Mouse (Mus musculus) MEL (cell line): ENCODE measurements at regions not wholly inside any gene's neighbourhood (a gene's known extent, or its start where the extent isn't known, plus 50 kb on each side); places are given as distances from the start of the nearest gene placed in this dataset.

ENCODE experiments used
- DNase-seq: peaks from one replicate; pipeline ENCODE4 v3.0.0; 2011; ENCODE audit warnings: low read depth, low spot score
- H3K27ac ChIP-seq: 2 replicates; pipeline ENCODE4 v1.5.1; 2012; ENCODE audit warnings: low read depth, mild to moderate bottlenecking, control low read depth, low read length, moderate library complexity; ENCODE audit not compliant: control insufficient read depth
- H3K27me3 ChIP-seq, 2 experiments: fragments of 150-350 bp in 1 of 2; sonication (generic) in 1 of 2; 2 replicates each; pipeline ENCODE4 v1.6.1; 2012; ENCODE audit warnings: low read length in 2 of 2, mild to moderate bottlenecking in 2 of 2, improper control_type of control experiment in 1 of 2, moderate library complexity in 1 of 2; ENCODE audit not compliant: insufficient read depth in 2 of 2, control insufficient read depth in 1 of 2
- H3K36me3 ChIP-seq, 2 experiments: 2 replicates each; pipeline ENCODE4 v1.6.1; 2012 to 2014; ENCODE audit warnings: low read length in 2 of 2, improper control_type of control experiment in 1 of 2, inconsistent platforms in 1 of 2, mild to moderate bottlenecking in 1 of 2; ENCODE audit not compliant: insufficient read depth in 2 of 2, control insufficient read depth in 1 of 2
- H3K4me1 ChIP-seq, 2 experiments: fragments of 150-350 bp in 1 of 2; sonication (generic) in 1 of 2; 2 replicates each; pipeline ENCODE4 v1.6.1; 2012; ENCODE audit warnings: low read length in 2 of 2, improper control_type of control experiment in 1 of 2, mild to moderate bottlenecking in 1 of 2; ENCODE audit not compliant: insufficient read depth in 2 of 2, control insufficient read depth in 1 of 2
- H3K4me3 ChIP-seq, 2 experiments: fragments of 150-350 bp in 1 of 2; sonication (generic) in 1 of 2; 2 replicates each; pipeline ENCODE4 v1.5.1; 2012; ENCODE audit warnings: low read depth in 2 of 2, low read length in 2 of 2, mild to moderate bottlenecking in 2 of 2, moderate library complexity in 2 of 2, control low read depth in 1 of 2, improper control_type of control experiment in 1 of 2; ENCODE audit not compliant: control insufficient read depth in 1 of 2, insufficient read depth in 1 of 2
- H3K79me2 ChIP-seq: 2 replicates; pipeline ENCODE4 v1.6.1; 2012; ENCODE audit warnings: mild to moderate bottlenecking, low read length, moderate library complexity; ENCODE audit not compliant: control insufficient read depth, poor library complexity, insufficient read depth
- H3K9ac ChIP-seq: 2 replicates; pipeline ENCODE4 v1.6.1; 2012; ENCODE audit warnings: low read depth, mild to moderate bottlenecking, control low read depth, low read length, moderate library complexity; ENCODE audit not compliant: control insufficient read depth, poor library complexity, severe bottlenecking
- H3K9me3 ChIP-seq: fragments of 150-350 bp; sonication (generic); replicated peaks from 2 replicates; pipeline ENCODE4 v1.6.1; 2012; ENCODE audit warnings: mild to moderate bottlenecking, low read length, improper control_type of control experiment, moderate library complexity; ENCODE audit not compliant: insufficient read depth
- CHD1 ChIP-seq: IDR thresholded peaks from 2 replicates; pipeline ENCODE4 v1.6.1; 2012; ENCODE audit warnings: low read depth, mild to moderate bottlenecking, inconsistent platforms, low read length, improper control_type of control experiment
- CTCF ChIP-seq, 3 experiments: IDR thresholded peaks in 2 of 3; conservative IDR thresholded peaks in 1 of 3; 2 replicates each; pipeline ENCODE4 v1.5.1; 2011 to 2012; ENCODE audit warnings: low read length in 3 of 3, low read depth in 2 of 3, mild to moderate bottlenecking in 2 of 3, improper control_type of control experiment in 1 of 3, inconsistent platforms in 1 of 3, mixed read lengths in 1 of 3, moderate library complexity in 1 of 3; ENCODE audit not compliant: control insufficient read depth in 1 of 3, insufficient read depth in 1 of 3, poor library complexity in 1 of 3, severe bottlenecking in 1 of 3
- E2F4 ChIP-seq: IDR thresholded peaks from 2 replicates; pipeline ENCODE4 v1.6.1; 2011; ENCODE audit warnings: low read depth, low read length, improper control_type of control experiment, borderline replicate concordance
- ELF1 ChIP-seq: IDR thresholded peaks from 2 replicates; pipeline ENCODE4 v1.6.1; 2014; ENCODE audit warnings: low read depth, mild to moderate bottlenecking, inconsistent platforms, low read length, improper control_type of control experiment, moderate library complexity
- GATA1 ChIP-seq: IDR thresholded peaks from 2 replicates; pipeline ENCODE4 v1.6.1; 2011; ENCODE audit warnings: low read depth, low read length, improper control_type of control experiment
- MAFK ChIP-seq: IDR thresholded peaks from 2 replicates; pipeline ENCODE4 v1.6.1; 2011; ENCODE audit warnings: low read depth, mild to moderate bottlenecking, low read length, improper control_type of control experiment, borderline replicate concordance
- MXI1 ChIP-seq: IDR thresholded peaks from 2 replicates; pipeline ENCODE4 v1.6.1; 2011; ENCODE audit warnings: mild to moderate bottlenecking, low read depth, low read length, improper control_type of control experiment
- POLR2A ChIP-seq, 2 experiments: IDR thresholded peaks; 2 replicates each; pipeline ENCODE4 v1.6.1; 2011 to 2012; ENCODE audit warnings: low read length in 2 of 2, mild to moderate bottlenecking in 2 of 2, control low read depth in 1 of 2, improper control_type of control experiment in 1 of 2, low read depth in 1 of 2, moderate library complexity in 1 of 2; ENCODE audit not compliant: control insufficient read depth in 1 of 2, insufficient read depth in 1 of 2, poor library complexity in 1 of 2
- POLR2AphosphoS2 ChIP-seq: IDR thresholded peaks from 2 replicates; pipeline ENCODE4 v1.6.1; 2011; ENCODE audit warnings: low read length, improper control_type of control experiment
- POLR2AphosphoS5 ChIP-seq: IDR thresholded peaks from 2 replicates; pipeline ENCODE4 v1.6.1; 2012; ENCODE audit warnings: low read depth, borderline replicate concordance, mild to moderate bottlenecking, inconsistent platforms, low read length, moderate library complexity, mixed read lengths
- RAD21 ChIP-seq: IDR thresholded peaks from 2 replicates; pipeline ENCODE4 v1.6.1; 2011; ENCODE audit warnings: mild to moderate bottlenecking, low read depth, low read length, improper control_type of control experiment
- RCOR1 ChIP-seq: IDR thresholded peaks from 2 replicates; pipeline ENCODE4 v1.6.1; 2012; ENCODE audit warnings: low read depth, mild to moderate bottlenecking, inconsistent platforms, low read length, improper control_type of control experiment
- SMC3 ChIP-seq: IDR thresholded peaks from 2 replicates; pipeline ENCODE4 v1.6.1; 2011; ENCODE audit warnings: low read depth, low read length, improper control_type of control experiment
- TBP ChIP-seq: IDR thresholded peaks from 2 replicates; pipeline ENCODE4 v1.8.0; 2011; ENCODE audit warnings: low read depth, low read length, improper control_type of control experiment
- TCF12 ChIP-seq: IDR thresholded peaks from 2 replicates; pipeline ENCODE4 v1.6.1; 2014; ENCODE audit warnings: low read depth, mild to moderate bottlenecking, inconsistent platforms, low read length, improper control_type of control experiment, moderate library complexity
- USF1 ChIP-seq: IDR thresholded peaks from 2 replicates; pipeline ENCODE4 v1.6.1; 2014; ENCODE audit warnings: low read depth, mild to moderate bottlenecking, inconsistent platforms, low read length, improper control_type of control experiment, moderate library complexity
- USF2 ChIP-seq, 2 experiments: IDR thresholded peaks; 2 replicates each; pipeline ENCODE4 v1.6.1; 2011 to 2012; ENCODE audit warnings: improper control_type of control experiment in 2 of 2, low read length in 2 of 2, borderline replicate concordance in 1 of 2, inconsistent platforms in 1 of 2, low read depth in 1 of 2, mild to moderate bottlenecking in 1 of 2; ENCODE audit not compliant: insufficient read depth in 1 of 2
- ZC3H11A ChIP-seq: IDR thresholded peaks from 2 replicates; pipeline ENCODE4 v1.6.1; 2012; ENCODE audit warnings: low read depth, mild to moderate bottlenecking, inconsistent platforms, low read length, improper control_type of control experiment

DNA sequence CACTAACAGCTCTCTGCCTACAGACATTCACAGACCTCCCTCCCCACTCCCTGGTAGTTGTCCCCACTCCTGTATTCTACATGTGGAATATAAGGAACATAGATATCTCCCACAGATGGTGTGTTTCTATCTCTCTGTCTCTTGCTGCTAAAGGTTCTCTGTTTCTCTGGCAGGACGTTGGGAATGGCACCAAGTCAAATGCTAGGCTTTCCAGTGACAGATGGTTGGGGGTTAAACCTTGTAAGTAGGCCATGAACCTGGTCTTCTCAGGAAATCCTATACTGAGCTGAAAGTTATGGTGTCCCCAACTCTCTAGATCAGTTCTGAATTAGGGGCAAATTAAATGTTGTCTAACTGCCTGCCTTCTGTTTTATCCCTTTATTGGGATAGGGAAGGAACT, 448.0 kb downstream of the Dnajb9 start:
- H3K27me3 ChIP-seq = no peaks in the 10 kb centered on the region
- no peaks in the 10 kb centered on the region for H3K9me3 ChIP-seq
- no peaks in the 10 kb centered on the region for H3K36me3 ChIP-seq
- no peak overlapping the region for H3K4me3 ChIP-seq
- DNase-seq = no peak
- H3K27ac ChIP-seq = no peak overlapping the region
- no peak for TF ChIP-seq MXI1
- no peak for TF ChIP-seq POLR2AphosphoS5
- TF ChIP-seq USF1 = no peak
- TF ChIP-seq TBP = no peak
- no peak for TF ChIP-seq SMC3
- no peak for TF ChIP-seq RCOR1
- TF ChIP-seq USF2 (IDR thresholded peaks at IDR 0.05; ENCODE audit: borderline replicate concordance in 1 of 2, insufficient read depth in 1 of 2, low read depth in 1 of 2, low read length in 2 of 2) = no peak
- no peak for TF ChIP-seq MAFK
- TF ChIP-seq ZC3H11A = no peak
- TF ChIP-seq POLR2AphosphoS2 = no peak
- TF ChIP-seq CTCF (IDR thresholded peaks at IDR 0.05 in 2 of 3, conservative IDR thresholded peaks at IDR 0.05 in 1 of 3; ENCODE audit: control insufficient read depth in 1 of 3, insufficient read depth in 1 of 3, low read depth in 2 of 3, low read length in 3 of 3, poor library complexity in 1 of 3, severe bottlenecking in 1 of 3) = no peak
- TF ChIP-seq POLR2A (IDR thresholded peaks at IDR 0.05; ENCODE audit: control insufficient read depth in 1 of 2, insufficient read depth in 1 of 2, low read depth in 1 of 2, low read length in 2 of 2, poor library complexity in 1 of 2) = no peak
- no peak for TF ChIP-seq GATA1
- no peak for TF ChIP-seq ELF1
- no peak for TF ChIP-seq E2F4
- TF ChIP-seq CHD1 = no peak
- no peak for TF ChIP-seq TCF12
- no peak for TF ChIP-seq RAD21
- no peaks in the 10 kb centered on the region for H3K4me1 ChIP-seq
- no peak overlapping the region for H3K9ac ChIP-seq
- no peaks in the 10 kb centered on the region for H3K79me2 ChIP-seq
